Mouse (Mus musculus) liver, embryonic 11.5 days (tissue): ENCODE measurements around the gene Kctd7. TPM values are rescaled to one million over a fixed set of nuclear protein-coding genes. Genes with fewer than 3 reads are reported as not detected.

Experiments
- ATAC-seq: fragments of 200-750 bp; cut with Nextera tagmentation; replicated peaks from 2 replicates; pipeline ENCODE4 v1.8.0; 2017; ENCODE audit warnings: moderate number of reproducible peaks, mild to moderate bottlenecking, moderate TSS enrichment, moderate library complexity; ENCODE audit not compliant: low FRiP score
- DNase-seq: peaks from one replicate; pipeline ENCODE4 v3.0.0-alpha.2; 2017; ENCODE audit warnings: low spot score
- H3K27ac ChIP-seq: fragments of 300-500 bp; sonication (generic); 2 replicates; pipeline ENCODE4 v1.5.1; 2014; ENCODE audit warnings: mild to moderate bottlenecking, low read depth, low read length, control low read depth
- H3K27me3 ChIP-seq: fragments of 300-500 bp; sonication (generic); replicated peaks from 2 replicates; pipeline ENCODE4 v1.6.1; 2014; ENCODE audit warnings: low read length, mixed read lengths; ENCODE audit not compliant: control insufficient read depth, insufficient read depth
- H3K36me3 ChIP-seq: fragments of 300-500 bp; sonication (generic); 2 replicates; pipeline ENCODE4 v1.6.1; 2014; ENCODE audit warnings: mild to moderate bottlenecking, low read length, moderate library complexity, mixed read lengths; ENCODE audit not compliant: control insufficient read depth, insufficient read depth
- H3K4me1 ChIP-seq: fragments of 300-500 bp; sonication (generic); replicated peaks from 2 replicates; pipeline ENCODE4 v1.6.1; 2014; ENCODE audit warnings: low read length, mixed read lengths; ENCODE audit not compliant: control insufficient read depth, insufficient read depth
- H3K4me2 ChIP-seq: fragments of 300-500 bp; sonication (generic); 2 replicates; pipeline ENCODE4 v1.6.1; 2014; ENCODE audit warnings: mild to moderate bottlenecking, control low read depth, moderate library complexity
- H3K4me3 ChIP-seq: fragments of 300-500 bp; sonication (generic); 2 replicates; pipeline ENCODE4 v1.5.1; 2014; ENCODE audit warnings: low read depth, low read length, control low read depth
- H3K9ac ChIP-seq: fragments of 300-500 bp; sonication (generic); 2 replicates; pipeline ENCODE4 v1.6.1; 2014; ENCODE audit warnings: low read depth, low read length, control low read depth
- H3K9me3 ChIP-seq: fragments of 300-500 bp; sonication (generic); 2 replicates; pipeline ENCODE4 v1.6.1; 2016; ENCODE audit warnings: low read length, inconsistent platforms, mixed read lengths; ENCODE audit not compliant: control insufficient read depth
- WGBS: fragments of 180-500 bp; shearing (Covaris S2); extraction: QIAGEN DNeasy Blood & Tissue Kit; methylation state at CpG from one replicate; pipeline ENCODE4 v1.1.7; 2014; 5-methylcytosine and 5-hydroxymethylcytosine counted together
- polyA plus RNA-seq: library from polyadenylated mRNA; unstranded; fragments of >200 nt; fragmentation: Nextera tagmentation; extraction: Ambion mirVana; gene quantifications from 2 replicates; pipeline ENCODE4 v1.2.1, GENCODE M21; 2014

Gene Kctd7
- polyA plus RNA-seq, 1 experiment from 2014 or later: 8.5 TPM

GRCm38 (mm10) chr5:130136597-130136996, 8.1 kb upstream of the Kctd7 start:
- Histone ChIP-seq H3K9ac (no peak overlapping the region), H3K36me3 (no peaks in the 10 kb centered on the region), H3K27me3 (no peaks in the 10 kb centered on the region), H3K9me3 (no peaks in the 10 kb centered on the region), H3K4me1 (no peaks in the 10 kb centered on the region), H3K4me3 (no peak overlapping the region), H3K4me2 (no peak overlapping the region), H3K27ac (no peak overlapping the region)
- DNase-seq (no peak), ATAC-seq (no peak)
- WGBS: 91% methylated on average over 13 of the region's 13 CpGs

GRCm38 (mm10) chr5:130139393-130139792, 5.3 kb upstream of the Kctd7 start:
- Histone ChIP-seq H3K4me1 (peaks cover 4% of the 10 kb centered on the region; the same call in 1 of the 2 replicates), H3K27ac (no peak overlapping the region), H3K9me3 (no peaks in the 10 kb centered on the region), H3K27me3 (no peaks in the 10 kb centered on the region), H3K4me3 (no peak overlapping the region), H3K36me3 (no peaks in the 10 kb centered on the region), H3K4me2 (no peak overlapping the region), H3K9ac (no peak overlapping the region)
- WGBS: 28% methylated on average over 8 of the region's 8 CpGs
- DNase-seq (peak; percentile 60), ATAC-seq (no peak)

- H3K9ac ChIP-seq: no peak overlapping the region
- H3K4me2 ChIP-seq: no peak overlapping the region
- no peak overlapping the region for H3K4me3 ChIP-seq
- no peaks in the 10 kb centered on the region for H3K36me3 ChIP-seq
- H3K4me1 ChIP-seq: peaks cover 8% of the 10 kb centered on the region; the same call in 1 of the 2 replicates
- no peak overlapping the region for H3K27ac ChIP-seq
- H3K27me3 ChIP-seq: no peaks in the 10 kb centered on the region
- WGBS: 71% methylated on average over 5 of the region's 5 CpGs
- no peaks in the 10 kb centered on the region for H3K9me3 ChIP-seq
- no peak for ATAC-seq
- DNase-seq: no peak
Measured at GRCm38 (mm10) chr5:130141138-130141537, 3.5 kb upstream of the Kctd7 start.

GRCm38 (mm10) chr5:130142041-130142440, 2.6 kb upstream of the Kctd7 start:
- DNase-seq (no peak), ATAC-seq (no peak)
- H3K4me2 ChIP-seq: no peak overlapping the region
- H3K9ac ChIP-seq: no peak overlapping the region
- no peak overlapping the region for H3K4me3 ChIP-seq
- H3K4me1 ChIP-seq: peaks cover 8% of the 10 kb centered on the region; the same call in 1 of the 2 replicates
- 58% methylated on average over 4 of the region's 4 CpGs for WGBS
- H3K27me3 ChIP-seq: no peaks in the 10 kb centered on the region
- no peak overlapping the region for H3K27ac ChIP-seq
- no peaks in the 10 kb centered on the region for H3K36me3 ChIP-seq
- no peaks in the 10 kb centered on the region for H3K9me3 ChIP-seq

- H3K36me3 ChIP-seq: no peaks in the 10 kb centered on the region
- H3K27me3 ChIP-seq: no peaks in the 10 kb centered on the region
- no peak overlapping the region for H3K27ac ChIP-seq
- peaks cover 8% of the 10 kb centered on the region; the same call in 1 of the 2 replicates for H3K4me1 ChIP-seq
- DNase-seq: no peak
- H3K9ac ChIP-seq: no peak overlapping the region
- ATAC-seq: no peak
- WGBS: 85% methylated on average over 7 of the region's 7 CpGs
- no peak overlapping the region for H3K4me2 ChIP-seq
- H3K4me3 ChIP-seq: no peak overlapping the region
- no peaks in the 10 kb centered on the region for H3K9me3 ChIP-seq
Measured at GRCm38 (mm10) chr5:130143101-130143500, 1.6 kb upstream of the Kctd7 start.

- 4% methylated on average over 20 of the region's 20 CpGs for WGBS
- H3K4me3 ChIP-seq: peak overlapping the region; percentile 62
- H3K27me3 ChIP-seq: no peaks in the 10 kb centered on the region
- no peaks in the 10 kb centered on the region for H3K9me3 ChIP-seq
- peak; percentile 78 for DNase-seq
- peak overlapping the region; percentile 90 for H3K27ac ChIP-seq
- H3K4me2 ChIP-seq: peak overlapping the region; percentile 72
- peak overlapping the region; percentile 4 for H3K9ac ChIP-seq
- peak; percentile 65 for ATAC-seq
- H3K36me3 ChIP-seq: 0 out of 2 replicates have a peak, but pooled peaks cover 2% of the 10 kb centered on the region
- peaks cover 8% of the 10 kb centered on the region; the same call in 1 of the 2 replicates for H3K4me1 ChIP-seq
Measured at GRCm38 (mm10) chr5:130143977-130144333, 706 bp upstream of the Kctd7 start.

- no peak for ATAC-seq
- no peak overlapping the region for H3K27ac ChIP-seq
- peaks cover 8% of the 10 kb centered on the region; the same call in 1 of the 2 replicates for H3K4me1 ChIP-seq
- no peak overlapping the region for H3K9ac ChIP-seq
- peak overlapping the region; percentile 72 for H3K4me2 ChIP-seq
- peak overlapping the region; percentile 62 for H3K4me3 ChIP-seq
- 72% methylated on average over 8 of the region's 8 CpGs for WGBS
- no peaks in the 10 kb centered on the region for H3K27me3 ChIP-seq
- no peak for DNase-seq
- H3K9me3 ChIP-seq: no peaks in the 10 kb centered on the region
- 0 out of 2 replicates have a peak, but pooled peaks cover 2% of the 10 kb centered on the region for H3K36me3 ChIP-seq
Measured at GRCm38 (mm10) chr5:130145961-130146360, 1.3 kb downstream of the Kctd7 start.

- ATAC-seq (no peak), DNase-seq (no peak)
- 84% methylated on average over 7 of the region's 7 CpGs for WGBS
- Histone ChIP-seq H3K9me3 (no peaks in the 10 kb centered on the region), H3K9ac (no peak overlapping the region), H3K4me1 (peaks cover 4% of the 10 kb centered on the region; the same call in 1 of the 2 replicates), H3K4me2 (no peak overlapping the region), H3K27ac (no peak overlapping the region), H3K27me3 (no peaks in the 10 kb centered on the region), H3K36me3 (peaks cover 13% of the 10 kb centered on the region), H3K4me3 (no peak overlapping the region)
Measured at GRCm38 (mm10) chr5:130149726-130150310, 5.2 kb downstream of the Kctd7 start.

GRCm38 (mm10) chr5:130154286-130154685, 9.6 kb downstream of the Kctd7 start:
- Histone ChIP-seq H3K9ac (no peak overlapping the region), H3K4me3 (no peak overlapping the region), H3K36me3 (peaks cover 13% of the 10 kb centered on the region), H3K4me2 (no peak overlapping the region), H3K27me3 (no peaks in the 10 kb centered on the region), H3K4me1 (no peaks in the 10 kb centered on the region), H3K9me3 (no peaks in the 10 kb centered on the region), H3K27ac (no peak overlapping the region)
- ATAC-seq (no peak), DNase-seq (no peak)
- WGBS: 82% methylated on average over 2 of the region's 2 CpGs
